Mouse (Mus musculus): Measurements from ENCODE around the gene Sned1.

GRCm38 (mm10) chr1:93277041-93277440 is 41.4 kb downstream of the Sned1 start:
- TF ChIP-seq CTCF (IDR thresholded peaks at IDR 0.05; ENCODE audit: borderline replicate concordance, insufficient read depth, low read length) (no peak), POLR2A (IDR thresholded peaks at IDR 0.05; ENCODE audit: low read depth, low read length) (no peak)
